Mouse (Mus musculus) embryonic facial prominence, embryonic 15.5 days (tissue): ENCODE results near the gene Smarcd2. TPM values are rescaled to one million over a fixed set of nuclear protein-coding genes. Genes with fewer than 3 reads are reported as not detected.
A peak's percentile ranks its signal among the peaks of the same experiment; 100 is the strongest.

Experiments used
- ATAC-seq: fragments of 200-750 bp; cut with Nextera tagmentation; 2 replicates; pipeline ENCODE4 v1.8.0; 2017; ENCODE audit warnings: low read depth, moderate TSS enrichment; ENCODE audit not compliant: insufficient number of reproducible peaks, low FRiP score, low TSS enrichment
- H3K27ac ChIP-seq: fragments of 300-500 bp; sonication (generic); replicated peaks from 2 replicates; pipeline ENCODE4 v1.5.1; 2015; ENCODE audit warnings: mild to moderate bottlenecking, inconsistent platforms
- H3K27me3 ChIP-seq: fragments of 300-500 bp; sonication (generic); 2 replicates; pipeline ENCODE4 v1.6.1; 2015; ENCODE audit warnings: inconsistent platforms
- H3K36me3 ChIP-seq: fragments of 300-500 bp; sonication (generic); 2 replicates; pipeline ENCODE4 v1.6.1; 2015; ENCODE audit warnings: mild to moderate bottlenecking, inconsistent platforms
- H3K4me1 ChIP-seq: fragments of 300-500 bp; sonication (generic); 2 replicates; pipeline ENCODE4 v1.6.1; 2015; ENCODE audit warnings: inconsistent platforms
- H3K4me2 ChIP-seq: fragments of 300-500 bp; sonication (generic); replicated peaks from 2 replicates; pipeline ENCODE4 v1.6.1; 2015; ENCODE audit warnings: mild to moderate bottlenecking, inconsistent platforms
- H3K4me3 ChIP-seq: fragments of 300-500 bp; sonication (generic); replicated peaks from 2 replicates; pipeline ENCODE4 v1.5.1; 2015; ENCODE audit warnings: mild to moderate bottlenecking, inconsistent platforms
- H3K9ac ChIP-seq: fragments of 300-500 bp; sonication (generic); 2 replicates; pipeline ENCODE4 v1.6.1; 2015; ENCODE audit warnings: inconsistent platforms
- H3K9me3 ChIP-seq: fragments of 300-500 bp; sonication (generic); replicated peaks from 2 replicates; pipeline ENCODE4 v1.6.1; 2016; ENCODE audit warnings: inconsistent platforms
- WGBS: fragments of 180-500 bp; shearing (Covaris S2); methylation state at CpG from one replicate; pipeline ENCODE4 v1.1.7; 2015; 5-methylcytosine and 5-hydroxymethylcytosine counted together
- polyA plus RNA-seq: library from polyadenylated mRNA; unstranded; fragments of >200 nt; fragmentation: Nextera tagmentation; extraction: Ambion mirVana; gene quantifications from 2 replicates; pipeline ENCODE4 v1.2.1, GENCODE M21; 2015

Gene Smarcd2
- polyA plus RNA-seq, 1 experiment from 2014 or later, result 120 TPM

DNA sequence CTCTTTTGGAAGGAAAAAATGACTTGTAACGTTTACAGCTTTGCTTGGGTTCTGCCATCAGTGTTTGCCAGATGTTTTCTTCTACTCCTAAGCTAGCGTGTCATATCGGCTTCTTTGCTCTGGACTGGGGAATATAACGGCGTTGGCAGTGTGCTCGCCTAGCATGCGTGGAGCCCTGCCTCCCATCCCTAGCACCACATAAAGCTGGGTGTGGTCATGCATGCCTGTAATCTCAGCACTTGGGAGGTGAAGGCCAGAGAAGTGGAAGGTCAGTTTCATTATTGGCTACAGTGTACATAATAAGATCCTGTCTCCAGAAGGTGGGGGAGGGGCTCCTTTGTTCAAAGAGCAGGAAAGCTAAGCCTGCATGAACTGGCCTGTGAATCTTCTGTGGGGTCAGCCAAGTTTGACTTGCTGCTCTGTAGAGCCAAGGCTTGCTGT, 2.2 kb upstream of the Smarcd2 start:
- WGBS, result 37% methylated on average over 7 of the region's 7 CpGs
- peak overlapping the region; percentile 94 for H3K27ac ChIP-seq
- no peak overlapping the region for H3K4me3 ChIP-seq
- H3K36me3 ChIP-seq, result no peaks in the 10 kb centered on the region
- H3K4me1 ChIP-seq, result peaks cover 49% of the 10 kb centered on the region
- H3K9me3 ChIP-seq, result no peaks in the 10 kb centered on the region
- no peaks in the 10 kb centered on the region for H3K27me3 ChIP-seq
- no peak overlapping the region for H3K4me2 ChIP-seq
- H3K9ac ChIP-seq, result no peak overlapping the region
- no peak for ATAC-seq

GRCm38 (mm10) chr11:106274374-106274773, 1.6 kb upstream of the Smarcd2 start:
- Histone ChIP-seq H3K27ac (peak overlapping the region; percentile 94), H3K4me3 (no peak overlapping the region), H3K9ac (no peak overlapping the region), H3K27me3 (no peaks in the 10 kb centered on the region), H3K9me3 (no peaks in the 10 kb centered on the region), H3K4me1 (peaks cover 52% of the 10 kb centered on the region), H3K36me3 (no peaks in the 10 kb centered on the region), H3K4me2 (no peak overlapping the region)
- 75% methylated on average over 1 of the region's 1 CpGs for WGBS
- no peak for ATAC-seq

- Histone ChIP-seq H3K4me1 (peaks cover 57% of the 10 kb centered on the region), H3K9ac (no peak overlapping the region), H3K27me3 (no peaks in the 10 kb centered on the region), H3K27ac (peak overlapping the region; percentile 94), H3K4me3 (no peak overlapping the region), H3K4me2 (peak overlapping the region; percentile 73), H3K9me3 (no peaks in the 10 kb centered on the region), H3K36me3 (no peaks in the 10 kb centered on the region)
- 87% methylated on average over 6 of the region's 6 CpGs for WGBS
- no peak for ATAC-seq
Observed at GRCm38 (mm10) chr11:106273811-106274210, 1.0 kb upstream of the Smarcd2 start.

DNA sequence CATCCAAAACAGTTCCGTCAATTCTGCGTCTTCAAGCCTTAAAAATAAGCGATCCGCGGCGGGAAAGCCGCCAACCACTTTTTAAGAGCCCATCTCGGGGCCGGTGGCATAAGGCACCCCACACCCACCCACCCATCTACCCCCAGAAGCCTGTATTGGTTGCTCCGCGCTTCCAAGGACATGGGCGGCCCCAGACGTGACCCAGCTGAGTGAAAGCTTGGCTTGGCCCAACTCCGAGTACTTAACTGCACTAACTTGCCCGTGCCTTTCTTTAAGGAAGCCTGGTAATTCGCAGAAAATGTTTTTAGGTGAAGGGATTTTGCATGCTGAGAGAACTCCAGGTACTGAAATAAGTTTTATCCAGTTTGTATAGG, 526 bp upstream of the Smarcd2 start:
- WGBS, result 12% methylated on average over 16 of the region's 16 CpGs
- Histone ChIP-seq H3K9me3 (no peaks in the 10 kb centered on the region), H3K27ac (peak overlapping the region; percentile 94), H3K36me3 (no peaks in the 10 kb centered on the region), H3K4me1 (peaks cover 62% of the 10 kb centered on the region), H3K9ac (peak overlapping the region; percentile 42), H3K4me2 (peak overlapping the region; percentile 73), H3K27me3 (no peaks in the 10 kb centered on the region), H3K4me3 (peak overlapping the region; percentile 87)
- no peak for ATAC-seq

- no peaks in the 10 kb centered on the region for H3K27me3 ChIP-seq
- ATAC-seq, result peak; percentile 26
Observed at GRCm38 (mm10) chr11:106271794-106272643, 753 bp downstream of the Smarcd2 start.

GRCm38 (mm10) chr11:106271131-106271793, 1.5 kb downstream of the Smarcd2 start:
- peak overlapping the region; percentile 73 for H3K4me2 ChIP-seq
- no peaks in the 10 kb centered on the region for H3K9me3 ChIP-seq
- peaks cover 69% of the 10 kb centered on the region for H3K4me1 ChIP-seq
- H3K36me3 ChIP-seq, result peaks cover 11% of the 10 kb centered on the region
- no peaks in the 10 kb centered on the region for H3K27me3 ChIP-seq
- H3K9ac ChIP-seq, result peak overlapping the region; percentile 98
- peak overlapping the region; percentile 94 for H3K27ac ChIP-seq
- no peak for ATAC-seq
- WGBS, result 20% methylated on average over 5 of the region's 5 CpGs
- peak overlapping the region; percentile 87 for H3K4me3 ChIP-seq

More at GRCm38 (mm10) chr11:106271794-106272643, 753 bp downstream of the Smarcd2 start:
- H3K27ac ChIP-seq, result peak overlapping the region; percentile 94
- peak overlapping the region; percentile 87 for H3K4me3 ChIP-seq
- peaks cover 75% of the 10 kb centered on the region for H3K4me1 ChIP-seq
- H3K9me3 ChIP-seq, result no peaks in the 10 kb centered on the region
- peaks cover 4% of the 10 kb centered on the region; the same call in 1 of the 2 replicates for H3K36me3 ChIP-seq
- under 1% methylated on average over 41 of the region's 41 CpGs for WGBS
- H3K4me2 ChIP-seq, result peak overlapping the region; percentile 73
- peak overlapping the region; percentile 98 for H3K9ac ChIP-seq

DNA sequence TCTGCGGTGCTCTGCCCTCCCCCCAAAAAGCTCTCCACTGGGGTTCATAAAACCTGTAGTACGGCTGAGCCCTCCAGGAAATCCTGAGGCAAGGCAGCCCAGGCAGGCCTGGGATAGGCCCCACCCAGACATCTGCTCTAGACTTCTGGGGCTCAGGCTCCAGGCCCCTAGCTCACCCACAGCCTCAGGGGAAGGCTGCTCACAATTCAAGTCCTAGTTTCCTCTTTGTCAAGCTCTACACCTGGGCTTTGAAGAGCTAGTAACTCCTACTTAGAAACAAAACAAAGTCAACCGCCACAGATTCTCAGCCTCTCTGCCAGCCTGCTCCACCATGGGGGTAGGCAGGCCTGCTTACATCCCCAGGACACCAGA, 3.7 kb downstream of the Smarcd2 start:
- Histone ChIP-seq H3K4me1 (peaks cover 50% of the 10 kb centered on the region), H3K4me3 (peak overlapping the region; percentile 13), H3K27ac (peak overlapping the region; percentile 89), H3K9ac (no peak overlapping the region), H3K36me3 (peaks cover 33% of the 10 kb centered on the region), H3K9me3 (no peaks in the 10 kb centered on the region), H3K4me2 (peak overlapping the region; percentile 44), H3K27me3 (no peaks in the 10 kb centered on the region)
- 20% methylated on average over 3 of the region's 3 CpGs for WGBS
- no peak for ATAC-seq

DNA sequence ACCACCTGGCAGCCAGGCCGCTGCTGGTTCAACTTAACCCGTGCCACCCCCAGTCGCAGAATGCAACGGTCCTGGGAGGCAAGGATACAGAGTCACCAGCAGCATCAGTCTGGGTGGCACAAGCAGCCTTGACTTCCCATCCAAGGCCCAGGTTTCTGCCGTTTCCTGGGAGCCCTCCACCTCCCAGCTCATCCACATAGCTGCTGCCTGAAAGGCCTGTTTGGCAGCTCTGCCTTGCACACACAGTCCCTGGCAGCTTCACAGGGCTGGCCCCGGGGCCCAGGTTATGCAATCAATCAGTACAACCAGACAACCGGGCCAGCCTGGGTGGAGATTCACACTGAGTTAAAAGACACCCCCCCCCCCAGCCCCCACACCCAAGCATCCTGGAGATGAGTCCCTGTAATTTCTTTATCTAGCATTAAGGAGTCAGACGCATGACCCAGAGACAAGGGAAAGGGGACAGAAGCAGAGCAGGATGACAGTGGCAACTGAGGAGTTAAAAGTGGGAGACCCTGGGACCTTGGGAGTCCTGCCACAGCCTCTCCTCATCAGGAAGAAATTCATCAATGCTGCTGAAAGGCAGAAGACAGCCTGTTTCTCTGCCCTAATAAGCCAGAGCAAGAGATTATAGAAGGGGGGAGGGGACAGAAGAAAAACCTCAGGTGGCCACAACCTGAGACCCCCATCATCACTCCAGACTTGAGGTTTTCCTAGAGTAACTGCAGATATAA, 4.3 kb downstream of the Smarcd2 start:
- 26% methylated on average over 8 of the region's 8 CpGs for WGBS
- H3K4me3 ChIP-seq, result peak overlapping the region; percentile 13
- peak overlapping the region; percentile 89 for H3K27ac ChIP-seq
- H3K9ac ChIP-seq, result no peak overlapping the region
- H3K4me1 ChIP-seq, result peaks cover 45% of the 10 kb centered on the region
- peaks cover 38% of the 10 kb centered on the region for H3K36me3 ChIP-seq
- no peaks in the 10 kb centered on the region for H3K27me3 ChIP-seq
- peak overlapping the region; percentile 44 for H3K4me2 ChIP-seq
- ATAC-seq, result 0 out of 2 replicates have a peak, but pooled peaks have one; percentile 15
- H3K9me3 ChIP-seq, result no peaks in the 10 kb centered on the region

DNA sequence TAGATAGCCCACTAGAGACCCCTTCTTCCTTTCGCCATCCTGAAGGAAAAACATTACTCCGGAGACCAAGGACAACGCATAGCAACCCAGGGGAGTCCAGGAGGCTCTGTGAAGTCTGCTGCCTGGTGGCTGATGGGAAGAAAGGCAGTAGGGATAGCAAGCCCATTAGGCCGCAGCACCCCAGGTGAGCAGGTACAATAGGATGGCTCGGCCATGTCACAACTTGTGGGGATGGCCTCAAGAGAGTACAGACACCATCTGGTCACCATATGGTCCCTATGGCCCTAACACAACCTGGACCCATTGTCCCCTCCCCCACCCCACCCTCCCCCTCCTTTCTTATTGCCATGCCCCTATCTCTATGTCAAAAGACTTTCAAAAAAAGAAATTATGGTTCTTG, 4.9 kb downstream of the Smarcd2 start:
- Histone ChIP-seq H3K27me3 (no peaks in the 10 kb centered on the region), H3K9ac (no peak overlapping the region), H3K36me3 (peaks cover 44% of the 10 kb centered on the region), H3K4me3 (peak overlapping the region; percentile 13; the same call in 1 of the 2 replicates), H3K9me3 (no peaks in the 10 kb centered on the region), H3K27ac (peak overlapping the region; percentile 89), H3K4me2 (peak overlapping the region; percentile 44), H3K4me1 (peaks cover 42% of the 10 kb centered on the region)
- no peak for ATAC-seq
- WGBS, result 69% methylated on average over 5 of the region's 5 CpGs

DNA sequence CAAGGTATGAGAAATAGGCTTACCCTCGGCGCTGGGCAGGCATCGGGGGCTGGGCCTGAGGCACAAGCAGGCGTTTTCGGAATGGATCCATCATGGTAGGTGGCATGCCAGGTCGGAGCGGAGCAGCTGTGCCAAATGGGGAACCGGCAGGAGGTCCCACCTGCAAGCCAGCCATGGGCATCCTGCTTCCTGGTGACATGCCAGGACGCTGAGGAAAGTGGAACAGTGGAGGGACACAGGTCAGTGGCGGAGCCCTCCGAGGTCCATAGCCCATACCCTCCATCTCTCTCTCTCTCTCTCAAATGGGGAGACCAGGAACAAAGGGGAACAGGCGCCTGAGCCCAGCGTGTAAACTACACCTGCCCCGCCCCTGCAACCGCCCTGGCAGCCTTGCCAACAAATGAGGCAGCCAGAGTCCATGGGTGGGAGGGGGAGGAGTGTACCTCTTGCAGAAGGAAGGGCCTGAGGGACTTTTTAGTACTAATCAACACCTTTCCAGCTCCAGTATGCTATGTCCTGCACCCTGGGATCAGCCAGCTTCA, 5.4 kb downstream of the Smarcd2 start:
- Histone ChIP-seq H3K9ac (no peak overlapping the region), H3K4me3 (peak overlapping the region; percentile 29), H3K27ac (peak overlapping the region; percentile 89), H3K36me3 (peaks cover 49% of the 10 kb centered on the region), H3K4me2 (peak overlapping the region; percentile 44), H3K27me3 (no peaks in the 10 kb centered on the region), H3K9me3 (no peaks in the 10 kb centered on the region), H3K4me1 (peaks cover 42% of the 10 kb centered on the region)
- peak; percentile 51 for ATAC-seq
- WGBS, result 70% methylated on average over 15 of the region's 15 CpGs
